Mouse (Mus musculus) ovary, postnatal 10 days (tissue): ENCODE results near the gene Nop9.

Experiments
- DNase-seq: peaks from one replicate; pipeline ENCODE4 v3.0.0; 2022; ENCODE audit warnings: low spot score

Nop9 gene

GRCm38 (mm10) chr14:55769087-55769703 lies 23.7 kb downstream of the Nop9 start:
- DNase-seq, result no peak

GRCm38 (mm10) chr14:55776711-55777110 lies 31.2 kb downstream of the Nop9 start:
- no peak for DNase-seq

- no peak for DNase-seq
These were observed 31.7 kb downstream of the Nop9 start for GRCm38 (mm10) chr14:55777176-55777575.

GRCm38 (mm10) chr14:55777806-55778205 lies 32.3 kb downstream of the Nop9 start:
- no peak for DNase-seq

- no peak for DNase-seq
These were observed 33.2 kb downstream of the Nop9 start for GRCm38 (mm10) chr14:55778686-55779085.

- DNase-seq, result no peak
These were observed 34.2 kb downstream of the Nop9 start for GRCm38 (mm10) chr14:55779656-55780055.

- DNase-seq, result no peak
These were observed 35.2 kb downstream of the Nop9 start for GRCm38 (mm10) chr14:55780736-55781135.

GRCm38 (mm10) chr14:55781310-55781709 lies 35.8 kb downstream of the Nop9 start:
- no peak for DNase-seq

- peak; percentile 0 for DNase-seq
These were observed 37.0 kb downstream of the Nop9 start for GRCm38 (mm10) chr14:55782361-55782960.

GRCm38 (mm10) chr14:55783171-55783957 lies 37.9 kb downstream of the Nop9 start:
- peak; percentile 4 for DNase-seq

- DNase-seq, result peak; percentile 1
These were observed 38.4 kb downstream of the Nop9 start, which contains the start of gene Adcy4 for GRCm38 (mm10) chr14:55783958-55784235. Gene Adcy4, minus strand, starts transcription at chr14:55784095.

GRCm38 (mm10) chr14:55785195-55785594 lies 39.7 kb downstream of the Nop9 start:
- no peak for DNase-seq

GRCm38 (mm10) chr14:55787731-55788130 lies 42.2 kb downstream of the Nop9 start:
- peak; percentile 0 for DNase-seq

- peak; percentile 1 for DNase-seq
These were observed 43.0 kb downstream of the Nop9 start, which contains the start of gene Ripk3 for GRCm38 (mm10) chr14:55788256-55789050. Gene Ripk3, minus strand, starts transcription at chr14:55788865.

GRCm38 (mm10) chr14:55793461-55793860 lies 48.0 kb downstream of the Nop9 start:
- no peak for DNase-seq

GRCm38 (mm10) chr14:55793946-55794345 lies 48.5 kb downstream of the Nop9 start:
- DNase-seq, result no peak

GRCm38 (mm10) chr14:55795380-55796163 lies 50.1 kb downstream of the Nop9 start:
- no peak for DNase-seq
